Comparison of ENCODE assay signal across 8 mouse cellular contexts in genomic region chr7:34438903-34439302, GRCm38 (mm10). TPM values are rescaled to one million over a fixed set of nuclear protein-coding genes. Genes with fewer than 3 reads are reported as not detected.
DNase-seq lines count a peak whose midpoint lies in the region; ATAC-seq and TF ChIP-seq lines count a peak whose summit lies in the region.
"Had no signal": no experiment of that assay in that cellular context is flagged by ENCODE, and none has a peak within 500 bp of the region (broad histone marks: within the 10 kb centered on the region; RNA-seq: fewer than 3 reads in every experiment).

No protein-coding gene starts in this region.

- no peak overlapping the region for H3K9ac ChIP-seq in hindbrain, embryonic 11.5 days (ENCODE audit: low read depth, low read length)
- H3K9ac ChIP-seq in hindbrain, embryonic 12.5 days, result no peak overlapping the region
- no peak overlapping the region for H3K9ac ChIP-seq in midbrain, embryonic 14.5 days (replicated peaks; ENCODE audit: low read length)
- no peak overlapping the region for H3K9ac ChIP-seq in midbrain, embryonic 15.5 days
- H3K9ac ChIP-seq in stomach, postnatal 0 days (ENCODE audit: low read length), result no peak overlapping the region
- H3K9ac ChIP-seq: embryonic facial prominence, embryonic 15.5 days had no signal

- no peak for TF ChIP-seq EP300 in stomach, postnatal 0 days (optimal IDR thresholded peaks at IDR 0.05)

- peak; percentile 61 for DNase-seq in hindbrain, embryonic 11.5 days (ENCODE audit: low spot score)
- DNase-seq in midbrain, embryonic 14.5 days, result peak; percentile 87
- DNase-seq in embryo, embryonic 9.5 days (ENCODE audit: extremely low spot score), result peak; percentile 34
- DNase-seq in stomach, postnatal 0 days (ENCODE audit: low spot score), result no peak
- no peak for DNase-seq in forebrain, embryonic 10.5 days (ENCODE audit: extremely low spot score, low spot score)

- H3K27me3 ChIP-seq in hindbrain, embryonic 11.5 days (ENCODE audit: control insufficient read depth, insufficient read depth, low read length), result no peaks in the 10 kb centered on the region
- no peaks in the 10 kb centered on the region for H3K27me3 ChIP-seq in hindbrain, embryonic 12.5 days
- no peaks in the 10 kb centered on the region for H3K27me3 ChIP-seq in midbrain, embryonic 14.5 days (ENCODE audit: control insufficient read depth, insufficient read depth, low read length)
- H3K27me3 ChIP-seq in midbrain, embryonic 15.5 days (replicated peaks), result no peaks in the 10 kb centered on the region
- no peaks in the 10 kb centered on the region for H3K27me3 ChIP-seq in stomach, postnatal 0 days (ENCODE audit: control insufficient read depth, insufficient read depth, low read length)
- H3K27me3 ChIP-seq in forebrain, embryonic 10.5 days (ENCODE audit: poor library complexity, severe bottlenecking), result no peaks in the 10 kb centered on the region
- H3K27me3 ChIP-seq: embryonic facial prominence, embryonic 15.5 days had no signal

- no peak overlapping the region for H3K4me2 ChIP-seq in hindbrain, embryonic 11.5 days (replicated peaks; ENCODE audit: low read depth, low read length)
- H3K4me2 ChIP-seq in hindbrain, embryonic 12.5 days (replicated peaks), result no peak overlapping the region
- no peak overlapping the region for H3K4me2 ChIP-seq in midbrain, embryonic 14.5 days (ENCODE audit: low read length)
- no peak overlapping the region for H3K4me2 ChIP-seq in midbrain, embryonic 15.5 days
- H3K4me2 ChIP-seq in stomach, postnatal 0 days (replicated peaks; ENCODE audit: low read depth), result no peak overlapping the region
- H3K4me2 ChIP-seq: embryonic facial prominence, embryonic 15.5 days had no signal

- H3K4me3 ChIP-seq in hindbrain, embryonic 11.5 days (ENCODE audit: low read depth, low read length), result no peak overlapping the region
- no peak overlapping the region for H3K4me3 ChIP-seq in hindbrain, embryonic 12.5 days
- no peak overlapping the region for H3K4me3 ChIP-seq in midbrain, embryonic 14.5 days (replicated peaks; ENCODE audit: low read depth, low read length)
- H3K4me3 ChIP-seq in midbrain, embryonic 15.5 days, result no peak overlapping the region
- H3K4me3 ChIP-seq in stomach, postnatal 0 days (ENCODE audit: low read depth, low read length), result no peak overlapping the region
- H3K4me3 ChIP-seq in forebrain, embryonic 10.5 days, result no peak overlapping the region
- H3K4me3 ChIP-seq: embryonic facial prominence, embryonic 15.5 days had no signal

- H3K27ac ChIP-seq in hindbrain, embryonic 11.5 days (ENCODE audit: low read depth, low read length), result no peak overlapping the region
- no peak overlapping the region for H3K27ac ChIP-seq in hindbrain, embryonic 12.5 days
- H3K27ac ChIP-seq in midbrain, embryonic 14.5 days (replicated peaks; ENCODE audit: low read depth, low read length), result no peak overlapping the region
- H3K27ac ChIP-seq in midbrain, embryonic 15.5 days, result no peak overlapping the region
- H3K27ac ChIP-seq in stomach, postnatal 0 days (replicated peaks), result no peak overlapping the region
- H3K27ac ChIP-seq in forebrain, embryonic 10.5 days, result no peak overlapping the region
- H3K27ac ChIP-seq: embryonic facial prominence, embryonic 15.5 days had no signal

- no peak for ATAC-seq in hindbrain, embryonic 11.5 days (ENCODE audit: low FRiP score)
- no peak for ATAC-seq in hindbrain, embryonic 12.5 days (ENCODE audit: low FRiP score)
- ATAC-seq in midbrain, embryonic 14.5 days (ENCODE audit: low FRiP score, low TSS enrichment), result no peak
- ATAC-seq in midbrain, embryonic 15.5 days (replicated peaks), result no peak
- ATAC-seq in stomach, postnatal 0 days (ENCODE audit: low FRiP score, low TSS enrichment), result no peak

- H3K4me1 ChIP-seq in hindbrain, embryonic 11.5 days (replicated peaks; ENCODE audit: control insufficient read depth, insufficient read depth, low read length), result no peaks in the 10 kb centered on the region
- H3K4me1 ChIP-seq in hindbrain, embryonic 12.5 days, result no peaks in the 10 kb centered on the region
- H3K4me1 ChIP-seq in midbrain, embryonic 14.5 days (ENCODE audit: control insufficient read depth, insufficient read depth, low read length), result peaks cover 3% of the 10 kb centered on the region
- no peaks in the 10 kb centered on the region for H3K4me1 ChIP-seq in midbrain, embryonic 15.5 days
- no peaks in the 10 kb centered on the region for H3K4me1 ChIP-seq in stomach, postnatal 0 days (replicated peaks; ENCODE audit: control insufficient read depth, insufficient read depth)
- H3K4me1 ChIP-seq in forebrain, embryonic 10.5 days, result no peaks in the 10 kb centered on the region

- no peaks in the 10 kb centered on the region for H3K36me3 ChIP-seq in hindbrain, embryonic 11.5 days (ENCODE audit: control insufficient read depth, insufficient read depth, low read length)
- no peaks in the 10 kb centered on the region for H3K36me3 ChIP-seq in hindbrain, embryonic 12.5 days
- no peaks in the 10 kb centered on the region for H3K36me3 ChIP-seq in midbrain, embryonic 14.5 days (ENCODE audit: control insufficient read depth, insufficient read depth, low read length)
- H3K36me3 ChIP-seq in midbrain, embryonic 15.5 days (replicated peaks), result no peaks in the 10 kb centered on the region
- no peaks in the 10 kb centered on the region for H3K36me3 ChIP-seq in stomach, postnatal 0 days (ENCODE audit: control insufficient read depth, insufficient read depth, low read length)
- H3K36me3 ChIP-seq in forebrain, embryonic 10.5 days (replicated peaks), result no peaks in the 10 kb centered on the region
- H3K36me3 ChIP-seq: embryonic facial prominence, embryonic 15.5 days had no signal

- no peaks in the 10 kb centered on the region for H3K9me3 ChIP-seq in hindbrain, embryonic 11.5 days (ENCODE audit: control insufficient read depth, low read length)
- no peaks in the 10 kb centered on the region for H3K9me3 ChIP-seq in hindbrain, embryonic 12.5 days (replicated peaks)
- H3K9me3 ChIP-seq in midbrain, embryonic 14.5 days (ENCODE audit: control insufficient read depth, low read length), result no peaks in the 10 kb centered on the region
- H3K9me3 ChIP-seq in midbrain, embryonic 15.5 days, result no peaks in the 10 kb centered on the region
- H3K9me3 ChIP-seq in stomach, postnatal 0 days (ENCODE audit: control insufficient read depth, low read length), result no peaks in the 10 kb centered on the region
- H3K9me3 ChIP-seq in forebrain, embryonic 10.5 days, result no peaks in the 10 kb centered on the region
- H3K9me3 ChIP-seq: embryonic facial prominence, embryonic 15.5 days had no signal

- 48% methylated on average over 6 of the region's 6 CpGs for WGBS in hindbrain, embryonic 11.5 days
- 44% methylated on average over 6 of the region's 6 CpGs for WGBS in hindbrain, embryonic 12.5 days
- 42% methylated on average over 6 of the region's 6 CpGs for WGBS in midbrain, embryonic 14.5 days
- WGBS in midbrain, embryonic 15.5 days, result 34% methylated on average over 6 of the region's 6 CpGs
- WGBS in stomach, postnatal 0 days, result 31% methylated on average over 6 of the region's 6 CpGs
- WGBS in forebrain, embryonic 10.5 days, result 51% methylated on average over 6 of the region's 6 CpGs

- TF ChIP-seq CTCF in stomach, postnatal 0 days (IDR thresholded peaks at IDR 0.05; ENCODE audit: low read depth), result peak; percentile 78

RNA-seq across cellular contexts. Expression of gene Lsm14a, which starts 45.8 kb away (rescaled TPM):
- polyA plus RNA-seq in hindbrain, embryonic 11.5 days (2014; fragmentation: Nextera tagmentation; extraction: Ambion mirVana), result 67.8 and 68.1 TPM in 2 replicates
- polyA plus RNA-seq in hindbrain, embryonic 12.5 days (2016; fragmentation: Nextera tagmentation; extraction: Ambion mirVana), result 91.6 and 94.8 TPM in 2 replicates
- polyA plus RNA-seq in midbrain, embryonic 14.5 days (2014; fragmentation: Nextera tagmentation; extraction: Ambion mirVana), result 46.1 and 48.9 TPM in 2 replicates
- polyA plus RNA-seq in midbrain, embryonic 15.5 days (2015; fragmentation: Nextera tagmentation; extraction: Ambion mirVana), result 59.3 and 63.4 TPM in 2 replicates
- 47.9 and 49.4 TPM in 2 replicates for polyA plus RNA-seq in stomach, postnatal 0 days (2015; fragmentation: Nextera tagmentation; extraction: Ambion mirVana)
- polyA plus RNA-seq in forebrain, embryonic 10.5 days (2016; fragmentation: Nextera tagmentation; extraction: Ambion mirVana), result 102 and 105 TPM in 2 replicates

Comparison
In these comparisons a context has a peak if more than half of its experiments do, and no peak if none do; other contexts are left out.
1. DNase-seq: peak in hindbrain, embryonic 11.5 days (single experiment), midbrain, embryonic 14.5 days (single experiment) and embryo, embryonic 9.5 days (single experiment); none in stomach, postnatal 0 days (single experiment) and forebrain, embryonic 10.5 days (single experiment).